Mouse (Mus musculus) lung, adult 18-20 months (tissue): ENCODE measurements around the gene Igf2bp2.

Experiments used
- DNase-seq, 2 experiments: peaks; one replicate each; pipeline ENCODE4 v3.0.0; 2022; ENCODE audit warnings: mixed read lengths in 2 of 2

The Igf2bp2 gene

DNA sequence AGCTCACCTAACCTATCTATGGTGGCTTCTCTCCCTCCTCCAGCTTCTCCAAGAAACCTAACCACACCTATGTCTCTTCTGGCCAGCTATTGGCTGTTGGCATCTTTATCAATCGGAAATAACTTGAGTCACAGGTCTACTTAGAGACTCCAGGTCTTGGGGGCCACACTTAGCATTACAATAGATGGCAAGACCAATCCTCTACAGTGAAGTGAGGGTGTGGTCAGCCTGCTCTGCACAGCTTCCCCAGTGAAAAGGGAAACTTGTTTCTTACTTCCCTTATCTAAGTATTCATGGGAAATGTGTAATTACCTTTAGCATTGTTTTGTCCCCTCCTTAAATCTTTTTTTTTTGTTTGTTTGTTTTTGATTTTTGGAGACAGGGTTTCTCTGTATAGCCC, 147.5 kb downstream of the Igf2bp2 start:
- DNase-seq = no peak

DNA sequence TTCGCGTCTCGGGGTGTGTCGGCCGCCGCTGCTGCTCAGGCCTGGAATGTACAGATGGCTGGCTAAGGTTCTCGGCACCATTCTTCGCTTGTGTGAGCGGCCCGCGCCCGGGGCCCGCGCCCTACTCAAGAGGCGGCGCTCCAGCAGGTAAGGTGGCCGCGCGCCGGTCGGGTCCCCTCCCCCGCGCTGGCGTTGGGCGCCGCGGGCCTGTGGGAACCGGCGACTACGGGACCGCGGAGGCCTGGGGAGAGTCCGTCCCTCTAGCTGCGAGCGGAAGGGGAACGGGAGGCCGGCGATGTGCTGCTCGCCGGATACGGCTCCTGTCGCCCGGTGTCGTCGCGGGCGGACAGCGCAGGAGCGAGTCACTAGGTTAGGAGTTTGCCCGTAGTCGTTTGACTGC, 153.5 kb downstream of the Igf2bp2 start:
- peak in 1 of 2 experiments; percentile 54 for DNase-seq

DNA sequence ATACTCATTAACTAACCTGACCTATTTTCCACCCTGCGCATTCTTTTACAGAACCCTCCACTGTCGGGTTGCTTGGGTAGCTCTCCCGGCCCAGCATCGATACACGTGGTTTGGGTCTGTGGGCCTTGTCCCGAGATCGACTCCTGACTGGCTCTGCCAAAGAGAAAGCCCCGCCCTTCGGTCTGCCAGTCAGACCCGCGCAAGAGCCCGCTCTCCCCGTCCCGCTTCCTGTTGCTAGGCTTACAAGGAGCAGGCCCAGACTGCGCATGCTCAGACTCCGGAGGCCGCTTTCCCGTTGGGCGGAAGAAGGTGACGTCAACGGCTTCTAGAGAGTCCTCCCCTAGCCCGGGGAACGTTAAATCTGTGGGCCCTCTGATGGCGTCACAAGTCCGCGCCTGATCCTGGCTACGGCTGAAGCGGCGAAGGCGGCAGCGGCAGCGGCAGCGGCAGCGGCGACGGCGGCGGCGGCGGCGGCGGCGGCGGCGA, 154.0 kb downstream of the Igf2bp2 start, which contains the start of gene Senp2:
Senp2 (plus strand) TSS at position 386 of the 486 bp plus-strand sequence.
- DNase-seq = peak; percentile 100
